Mouse (Mus musculus): Measurements from ENCODE around the gene Srgap3. TPM values are rescaled to one million over a fixed set of nuclear protein-coding genes. Genes with fewer than 3 reads are reported as not detected.

Gene Srgap3
- polyA plus RNA-seq, 1 experiment, result 1.6 TPM

GRCm38 (mm10) chr6:112834430-112834829 is 112.6 kb downstream of the Srgap3 start:
- no peak for DNase-seq
- Histone ChIP-seq H3K4me3 (replicated peaks; ENCODE audit: extremely low read depth, low read depth, low read length) (no peak overlapping the region), H3K4me1 (ENCODE audit: control insufficient read depth, insufficient read depth, low read length) (no peaks in the 10 kb centered on the region)
- TF ChIP-seq CTCF (IDR thresholded peaks at IDR 0.05; ENCODE audit: insufficient read depth, low read length) (no peak), POLR2A (IDR thresholded peaks at IDR 0.05; ENCODE audit: borderline replicate concordance, extremely low read depth, low read depth, low read length) (no peak)
- WGBS, result 90% methylated on average over 5 of the region's 5 CpGs

- Histone ChIP-seq H3K4me1 (ENCODE audit: control insufficient read depth, insufficient read depth, low read length) (no peaks in the 10 kb centered on the region), H3K4me3 (replicated peaks; ENCODE audit: extremely low read depth, low read depth, low read length) (no peak overlapping the region)
- WGBS, result 40% methylated on average over 6 of the region's 6 CpGs
Measured at GRCm38 (mm10) chr6:112833763-112834162, 113.3 kb downstream of the Srgap3 start.

DNA sequence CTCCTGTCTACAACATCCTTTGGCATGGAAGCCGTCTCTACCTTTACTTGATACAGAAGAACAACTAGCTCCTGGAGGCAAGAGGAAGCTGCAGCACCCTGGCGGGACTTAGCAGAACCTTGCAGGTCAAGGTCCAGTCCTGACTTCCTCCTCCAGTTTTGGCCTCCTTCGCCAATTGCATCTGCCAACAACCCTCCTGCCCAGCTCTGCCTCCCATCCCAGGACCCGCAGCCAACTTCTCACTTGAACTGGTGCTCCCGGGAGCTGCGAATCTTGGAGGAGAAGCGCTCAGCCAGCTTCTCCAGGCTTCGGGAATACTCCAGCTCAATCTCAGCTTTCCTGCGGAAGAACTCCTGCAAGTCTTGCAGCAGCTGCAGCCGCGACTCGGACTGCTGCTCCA is 117.9 kb downstream of the Srgap3 start:
- no peak for DNase-seq
- no peak for TF ChIP-seq CTCF (IDR thresholded peaks at IDR 0.05; ENCODE audit: insufficient read depth, low read length)
- TF ChIP-seq POLR2A (IDR thresholded peaks at IDR 0.05; ENCODE audit: borderline replicate concordance, extremely low read depth, low read depth, low read length), result no peak
- no peaks in the 10 kb centered on the region for H3K4me1 ChIP-seq (ENCODE audit: control insufficient read depth, insufficient read depth, low read length)
- H3K4me3 ChIP-seq (replicated peaks; ENCODE audit: extremely low read depth, low read depth, low read length), result no peak overlapping the region
- 71% methylated on average over 12 of the region's 12 CpGs for WGBS

More at GRCm38 (mm10) chr6:112833763-112834162, 113.3 kb downstream of the Srgap3 start:
- no peak for DNase-seq
- TF ChIP-seq POLR2A (IDR thresholded peaks at IDR 0.05; ENCODE audit: borderline replicate concordance, extremely low read depth, low read depth, low read length) (no peak), CTCF (IDR thresholded peaks at IDR 0.05; ENCODE audit: insufficient read depth, low read length) (no peak)

DNA sequence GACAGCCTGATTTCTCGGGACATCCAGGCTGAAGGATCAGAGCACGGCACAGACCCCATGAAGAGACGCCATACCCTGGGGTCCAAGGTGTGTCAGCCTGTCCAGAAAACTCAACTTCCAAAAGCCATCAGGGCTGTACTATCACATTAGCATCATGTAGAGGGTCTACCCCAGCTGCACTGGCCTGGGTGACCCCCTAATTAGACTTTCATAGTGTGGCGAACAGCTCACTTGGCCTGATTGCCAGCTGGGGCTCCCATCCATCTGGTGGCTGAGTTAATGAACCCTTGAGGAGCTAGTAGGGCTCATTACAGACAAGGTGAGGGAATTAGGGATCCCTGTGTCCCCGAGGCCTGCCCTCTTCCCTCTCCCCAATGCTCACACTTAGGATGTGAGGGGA is 118.6 kb downstream of the Srgap3 start:
- H3K4me3 ChIP-seq (replicated peaks; ENCODE audit: extremely low read depth, low read depth, low read length), result no peak overlapping the region
- no peaks in the 10 kb centered on the region for H3K4me1 ChIP-seq (ENCODE audit: control insufficient read depth, insufficient read depth, low read length)
- 76% methylated on average over 5 of the region's 5 CpGs for WGBS
- TF ChIP-seq POLR2A (IDR thresholded peaks at IDR 0.05; ENCODE audit: borderline replicate concordance, extremely low read depth, low read depth, low read length) (no peak), CTCF (IDR thresholded peaks at IDR 0.05; ENCODE audit: insufficient read depth, low read length) (no peak)
- DNase-seq, result no peak

GRCm38 (mm10) chr6:112825657-112826056 is 121.4 kb downstream of the Srgap3 start:
- Histone ChIP-seq H3K4me3 (replicated peaks; ENCODE audit: extremely low read depth, low read depth, low read length) (no peak overlapping the region), H3K4me1 (ENCODE audit: control insufficient read depth, insufficient read depth, low read length) (no peaks in the 10 kb centered on the region)
- WGBS, result 90% methylated on average over 6 of the region's 6 CpGs
- no peak for DNase-seq
- TF ChIP-seq CTCF (IDR thresholded peaks at IDR 0.05; ENCODE audit: insufficient read depth, low read length), result no peak
- TF ChIP-seq POLR2A (IDR thresholded peaks at IDR 0.05; ENCODE audit: borderline replicate concordance, extremely low read depth, low read depth, low read length), result no peak

- no peaks in the 10 kb centered on the region for H3K4me1 ChIP-seq (ENCODE audit: control insufficient read depth, insufficient read depth, low read length)
- DNase-seq, result no peak
- no peak overlapping the region for H3K4me3 ChIP-seq (replicated peaks; ENCODE audit: extremely low read depth, low read depth, low read length)
- TF ChIP-seq POLR2A (IDR thresholded peaks at IDR 0.05; ENCODE audit: borderline replicate concordance, extremely low read depth, low read depth, low read length), result no peak
- TF ChIP-seq CTCF (IDR thresholded peaks at IDR 0.05; ENCODE audit: insufficient read depth, low read length), result no peak
- WGBS, result 81% methylated on average over 6 of the region's 6 CpGs
Measured at GRCm38 (mm10) chr6:112823096-112823495, 124.0 kb downstream of the Srgap3 start.

DNA sequence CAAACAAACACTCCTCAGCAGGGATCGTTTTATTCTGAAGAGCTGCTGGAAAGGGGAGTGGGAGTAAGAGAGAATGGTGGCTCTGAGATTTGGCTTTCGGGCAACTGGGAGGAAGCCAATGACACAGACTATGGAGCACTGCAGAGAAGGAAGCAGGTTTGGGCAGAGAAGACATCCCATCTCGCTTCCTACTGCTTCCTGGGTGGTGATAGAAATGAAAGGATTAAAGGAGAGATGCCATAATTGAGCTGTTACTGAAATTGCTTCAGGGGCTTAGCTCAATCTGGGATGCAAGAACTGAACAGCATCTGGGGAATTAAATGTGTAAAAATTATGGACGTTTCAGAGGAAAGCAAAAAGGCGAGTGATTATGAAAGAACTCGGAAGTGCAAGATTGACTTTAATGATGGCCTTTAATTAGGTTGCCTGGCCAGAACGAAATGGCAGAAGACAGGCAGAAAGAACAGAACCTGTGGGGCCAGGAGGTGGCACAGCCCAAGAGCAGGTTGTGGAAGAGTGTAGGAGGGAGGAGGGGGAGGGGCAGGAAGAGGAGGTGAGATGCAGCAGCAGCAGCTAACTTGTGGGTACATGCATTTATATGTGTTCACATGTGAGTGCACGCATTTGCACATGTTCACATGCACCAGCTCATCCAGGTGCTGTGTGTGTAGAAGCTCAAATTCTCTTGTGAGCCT is 126.6 kb downstream of the Srgap3 start:
- no peak overlapping the region for H3K4me3 ChIP-seq (replicated peaks; ENCODE audit: extremely low read depth, low read depth, low read length)
- TF ChIP-seq CTCF (IDR thresholded peaks at IDR 0.05; ENCODE audit: insufficient read depth, low read length), result no peak
- TF ChIP-seq POLR2A (IDR thresholded peaks at IDR 0.05; ENCODE audit: borderline replicate concordance, extremely low read depth, low read depth, low read length), result no peak
- 75% methylated on average over 8 of the region's 8 CpGs for WGBS

GRCm38 (mm10) chr6:112818403-112818901 is 128.6 kb downstream of the Srgap3 start:
- TF ChIP-seq CTCF (IDR thresholded peaks at IDR 0.05; ENCODE audit: insufficient read depth, low read length) (no peak), POLR2A (IDR thresholded peaks at IDR 0.05; ENCODE audit: borderline replicate concordance, extremely low read depth, low read depth, low read length) (no peak)

More for the DNA sequence above, 126.6 kb downstream of the Srgap3 start:
- H3K4me1 ChIP-seq (ENCODE audit: control insufficient read depth, insufficient read depth, low read length), result no peaks in the 10 kb centered on the region
- no peak for DNase-seq

DNA sequence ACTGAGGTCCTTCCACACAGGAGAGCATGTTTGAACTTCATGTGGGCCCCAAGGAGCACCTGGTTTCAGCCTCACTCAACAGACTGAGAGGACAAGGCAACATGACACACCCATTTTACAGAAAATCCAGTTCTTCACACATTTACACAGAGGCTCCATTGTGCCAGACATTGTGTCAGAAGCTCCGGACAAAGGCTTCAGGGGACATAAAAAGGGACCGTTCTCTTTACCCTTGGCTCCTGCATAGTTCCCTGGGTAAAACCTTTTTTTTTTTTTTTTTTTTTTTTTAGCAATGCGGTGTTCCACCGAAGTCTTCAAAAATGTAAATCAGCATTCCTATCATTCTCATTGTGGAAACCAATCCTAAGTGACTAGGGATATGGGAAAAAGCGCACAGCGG is 131.5 kb downstream of the Srgap3 start:
- no peaks in the 10 kb centered on the region for H3K4me1 ChIP-seq (ENCODE audit: control insufficient read depth, insufficient read depth, low read length)
- WGBS, result 73% methylated on average over 6 of the region's 6 CpGs
- no peak overlapping the region for H3K4me3 ChIP-seq (replicated peaks; ENCODE audit: extremely low read depth, low read depth, low read length)
- TF ChIP-seq POLR2A (IDR thresholded peaks at IDR 0.05; ENCODE audit: borderline replicate concordance, extremely low read depth, low read depth, low read length) (no peak), CTCF (IDR thresholded peaks at IDR 0.05; ENCODE audit: insufficient read depth, low read length) (no peak)
- DNase-seq, result no peak

More at GRCm38 (mm10) chr6:112818403-112818901, 128.6 kb downstream of the Srgap3 start:
- Histone ChIP-seq H3K4me1 (ENCODE audit: control insufficient read depth, insufficient read depth, low read length) (no peaks in the 10 kb centered on the region), H3K4me3 (replicated peaks; ENCODE audit: extremely low read depth, low read depth, low read length) (no peak overlapping the region)
- no peak for DNase-seq
- WGBS, result 87% methylated on average over 7 of the region's 7 CpGs

DNA sequence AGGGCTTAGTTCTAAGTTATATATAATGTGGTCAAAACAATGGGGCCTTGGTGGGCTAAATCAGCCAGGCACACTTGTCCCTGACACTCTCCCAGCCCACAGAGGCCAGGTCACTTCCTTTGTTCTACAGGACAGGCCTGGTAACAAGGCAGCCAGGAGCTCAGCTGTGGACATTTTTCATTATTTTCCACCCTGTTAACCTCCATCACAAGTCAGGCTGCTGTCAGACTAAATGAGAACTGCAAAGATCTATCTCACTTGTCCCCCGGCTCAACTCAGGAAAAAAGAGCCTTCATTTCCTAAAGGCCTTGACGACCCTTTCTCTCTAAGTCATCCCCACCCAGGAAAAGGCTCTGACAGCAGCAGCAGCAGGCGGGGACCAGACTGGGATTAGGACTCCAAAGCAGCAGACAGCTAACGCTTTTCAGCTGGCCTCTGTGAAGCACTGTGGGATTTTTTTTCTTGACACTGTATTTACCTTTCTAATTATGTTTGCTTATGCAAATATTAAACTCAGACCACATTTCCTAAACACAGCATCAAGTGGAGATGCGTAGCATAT is 132.5 kb downstream of the Srgap3 start:
- DNase-seq, result no peak
- no peaks in the 10 kb centered on the region for H3K4me1 ChIP-seq (ENCODE audit: control insufficient read depth, insufficient read depth, low read length)
- TF ChIP-seq POLR2A (IDR thresholded peaks at IDR 0.05; ENCODE audit: borderline replicate concordance, extremely low read depth, low read depth, low read length), result no peak
- no peak for TF ChIP-seq CTCF (IDR thresholded peaks at IDR 0.05; ENCODE audit: insufficient read depth, low read length)
- no peak overlapping the region for H3K4me3 ChIP-seq (replicated peaks; ENCODE audit: extremely low read depth, low read depth, low read length)
- 53% methylated on average over 5 of the region's 5 CpGs for WGBS
